Mouse (Mus musculus): ENCODE data around the gene Sec16b.
A peak's percentile ranks its signal among the peaks of the same experiment; 100 is the strongest.

The Sec16b gene

DNA sequence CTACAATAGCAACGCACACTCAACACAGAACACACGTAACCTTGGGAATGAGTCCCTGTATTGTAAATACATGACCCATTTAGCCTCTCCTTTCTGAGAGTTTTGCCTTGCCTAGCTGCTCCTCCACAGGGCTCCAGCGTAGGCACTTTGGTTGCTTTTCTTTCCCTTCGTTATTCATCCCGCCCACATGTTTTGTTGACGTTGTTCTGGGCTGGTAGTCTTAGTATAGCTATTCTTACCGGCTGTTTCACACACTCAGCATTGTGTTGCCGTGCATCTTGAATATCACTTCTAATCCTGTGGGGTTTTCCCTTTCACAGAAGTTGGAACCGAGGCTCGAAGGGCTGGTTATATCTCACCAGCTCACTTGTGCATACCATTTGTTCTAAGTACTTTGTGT, 49.2 kb downstream of the Sec16b start:
- peaks cover 22% of the 10 kb centered on the region for H3K27me3 ChIP-seq (ENCODE audit: insufficient read depth, low read length)
- H3K36me3 ChIP-seq (ENCODE audit: insufficient read depth, low read length), result no peaks in the 10 kb centered on the region
- TF ChIP-seq CTCF (conservative IDR thresholded peaks at IDR 0.05; ENCODE audit: low read length), result no peak
- H3K9me3 ChIP-seq (ENCODE audit: low read length), result peaks cover 20% of the 10 kb centered on the region
- H3K4me1 ChIP-seq (replicated peaks; ENCODE audit: low read depth, low read length), result peaks cover 18% of the 10 kb centered on the region
- H3K4me3 ChIP-seq (replicated peaks; ENCODE audit: low read length), result no peak overlapping the region

DNA sequence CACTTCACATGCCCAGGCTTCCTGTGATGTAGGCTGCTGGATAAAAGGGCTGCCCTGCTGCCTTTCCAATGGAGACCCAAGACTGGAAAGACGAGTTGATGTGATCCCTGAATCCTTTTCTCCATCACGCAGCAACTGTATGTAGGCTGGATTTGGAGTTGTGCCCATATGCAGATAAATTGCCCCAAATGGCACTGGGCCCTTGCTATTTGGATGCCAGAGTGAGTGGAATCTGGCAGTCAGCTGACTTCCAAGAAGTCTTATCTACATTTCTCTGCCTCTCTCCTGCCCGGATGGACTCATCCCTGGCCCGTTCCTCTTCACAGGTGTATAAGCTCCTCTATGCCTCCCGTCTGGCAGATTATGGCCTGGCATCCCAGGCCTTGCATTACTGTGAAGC, 49.9 kb downstream of the Sec16b start:
- TF ChIP-seq CTCF (conservative IDR thresholded peaks at IDR 0.05; ENCODE audit: low read length) (no peak), POU5F1 (IDR thresholded peaks at IDR 0.05; ENCODE audit: borderline replicate concordance, low read length) (no peak), NANOG (IDR thresholded peaks at IDR 0.05; ENCODE audit: borderline replicate concordance, low read length) (no peak)
- no peak overlapping the region for H3K4me3 ChIP-seq (replicated peaks; ENCODE audit: low read length)
- H3K27me3 ChIP-seq (ENCODE audit: insufficient read depth, low read length), result peaks cover 22% of the 10 kb centered on the region
- peaks cover 18% of the 10 kb centered on the region for H3K4me1 ChIP-seq (replicated peaks; ENCODE audit: low read depth, low read length)
- H3K9me3 ChIP-seq (ENCODE audit: low read length), result peaks cover 16% of the 10 kb centered on the region
- H3K36me3 ChIP-seq (ENCODE audit: insufficient read depth, low read length), result no peaks in the 10 kb centered on the region

DNA sequence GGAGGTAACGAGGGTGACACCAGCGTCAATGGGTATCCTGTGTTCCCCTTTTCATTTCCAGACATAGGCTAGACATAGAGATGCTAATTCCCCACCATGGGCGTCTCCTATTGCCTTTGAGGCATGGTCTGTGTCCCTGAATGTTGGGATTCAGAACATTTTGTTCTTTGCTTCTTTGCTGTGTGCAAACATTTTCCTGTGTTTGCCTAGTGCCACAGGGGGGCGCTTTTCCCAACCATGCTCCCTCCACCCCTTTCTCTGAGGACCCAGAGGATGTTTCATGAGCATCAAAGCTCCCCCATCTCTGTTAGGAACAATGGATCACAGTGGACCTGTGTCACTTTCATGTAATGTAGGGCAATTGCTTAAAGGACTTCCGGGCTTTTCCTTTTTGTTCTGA, 51.6 kb downstream of the Sec16b start:
- Histone ChIP-seq H3K4me1 (replicated peaks; ENCODE audit: low read depth, low read length) (peaks cover 18% of the 10 kb centered on the region), H3K36me3 (ENCODE audit: insufficient read depth, low read length) (no peaks in the 10 kb centered on the region), H3K27me3 (ENCODE audit: insufficient read depth, low read length) (peaks cover 22% of the 10 kb centered on the region), H3K9me3 (ENCODE audit: low read length) (no peaks in the 10 kb centered on the region; the same call in 1 of the 2 replicates), H3K4me3 (replicated peaks; ENCODE audit: low read length) (no peak overlapping the region)
- TF ChIP-seq NANOG (IDR thresholded peaks at IDR 0.05; ENCODE audit: borderline replicate concordance, low read length) (no peak), CTCF (conservative IDR thresholded peaks at IDR 0.05; ENCODE audit: low read length) (peak; percentile 69), POU5F1 (IDR thresholded peaks at IDR 0.05; ENCODE audit: borderline replicate concordance, low read length) (no peak)

DNA sequence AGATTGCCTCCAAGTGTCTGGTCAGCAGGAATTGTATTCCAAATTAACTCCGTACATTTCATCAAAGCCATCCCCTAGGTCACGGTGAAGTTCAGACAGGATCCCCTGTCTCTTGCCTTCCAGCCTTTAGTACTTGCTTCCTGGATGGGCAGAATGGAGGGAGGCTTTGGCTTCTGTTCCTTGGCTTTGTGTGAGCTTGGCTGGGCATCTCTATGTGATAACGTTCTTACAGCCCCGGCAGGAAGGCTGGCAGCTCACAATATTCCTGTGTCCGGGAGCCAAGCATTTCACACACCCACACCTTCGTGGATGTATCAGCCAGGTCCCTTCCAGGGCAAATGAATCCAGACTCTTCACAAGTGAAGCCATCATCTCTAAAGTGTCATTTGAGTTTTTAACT, 53.5 kb downstream of the Sec16b start:
- TF ChIP-seq POU5F1 (IDR thresholded peaks at IDR 0.05; ENCODE audit: borderline replicate concordance, low read length) (no peak), CTCF (conservative IDR thresholded peaks at IDR 0.05; ENCODE audit: low read length) (no peak), NANOG (IDR thresholded peaks at IDR 0.05; ENCODE audit: borderline replicate concordance, low read length) (no peak)
- peaks cover 26% of the 10 kb centered on the region for H3K27me3 ChIP-seq (ENCODE audit: insufficient read depth, low read length)
- H3K4me3 ChIP-seq (replicated peaks; ENCODE audit: low read length), result no peak overlapping the region
- H3K4me1 ChIP-seq (replicated peaks; ENCODE audit: low read depth, low read length), result peaks cover 11% of the 10 kb centered on the region
- H3K9me3 ChIP-seq (ENCODE audit: low read length), result no peaks in the 10 kb centered on the region
- H3K36me3 ChIP-seq (ENCODE audit: insufficient read depth, low read length), result no peaks in the 10 kb centered on the region

DNA sequence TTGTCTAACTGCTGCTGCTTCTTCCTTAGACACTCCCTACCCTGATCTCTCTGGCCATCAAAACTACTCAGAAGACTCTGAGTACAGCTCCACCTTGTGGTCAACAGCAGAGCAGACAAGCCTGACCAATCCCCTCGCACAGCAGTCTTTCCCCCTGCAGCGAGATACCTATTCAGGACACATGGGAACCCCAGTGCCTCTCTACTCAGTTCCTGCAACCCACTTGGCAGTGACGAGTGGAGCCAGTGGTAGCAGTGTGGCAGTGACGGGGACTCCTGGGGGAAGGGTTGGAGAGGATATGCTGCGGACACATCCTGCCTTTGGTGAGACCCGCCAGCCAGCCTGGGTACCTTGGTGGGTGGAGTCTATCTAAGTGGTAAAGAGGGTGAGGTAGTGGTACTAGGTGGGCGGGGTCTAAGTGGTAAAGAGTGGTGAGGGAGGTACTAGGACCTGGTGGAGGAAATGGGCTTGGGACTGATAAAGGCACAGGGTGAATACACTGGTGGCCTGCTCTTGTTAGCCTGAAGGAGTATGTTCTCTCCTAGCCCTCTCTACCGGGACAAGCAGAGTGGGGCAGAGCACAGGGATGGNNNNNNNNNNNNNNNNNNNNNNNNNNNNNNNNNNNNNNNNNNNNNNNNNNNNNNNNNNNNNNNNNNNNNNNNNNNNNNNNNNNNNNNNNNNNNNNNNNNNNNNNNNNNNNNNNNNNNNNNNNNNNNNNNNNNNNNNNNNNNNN, 54.3 kb downstream of the Sec16b start:
- Histone ChIP-seq H3K4me3 (replicated peaks; ENCODE audit: low read length) (peak overlapping the region; percentile 74), H3K4me1 (replicated peaks; ENCODE audit: low read depth, low read length) (peaks cover 7% of the 10 kb centered on the region), H3K36me3 (ENCODE audit: insufficient read depth, low read length) (no peaks in the 10 kb centered on the region), H3K27me3 (ENCODE audit: insufficient read depth, low read length) (peaks cover 23% of the 10 kb centered on the region), H3K9me3 (ENCODE audit: low read length) (no peaks in the 10 kb centered on the region)
- TF ChIP-seq NANOG (IDR thresholded peaks at IDR 0.05; ENCODE audit: borderline replicate concordance, low read length), result no peak; the same call in 1 of the 2 replicates
- TF ChIP-seq CTCF (conservative IDR thresholded peaks at IDR 0.05; ENCODE audit: low read length), result peak; percentile 81

DNA sequence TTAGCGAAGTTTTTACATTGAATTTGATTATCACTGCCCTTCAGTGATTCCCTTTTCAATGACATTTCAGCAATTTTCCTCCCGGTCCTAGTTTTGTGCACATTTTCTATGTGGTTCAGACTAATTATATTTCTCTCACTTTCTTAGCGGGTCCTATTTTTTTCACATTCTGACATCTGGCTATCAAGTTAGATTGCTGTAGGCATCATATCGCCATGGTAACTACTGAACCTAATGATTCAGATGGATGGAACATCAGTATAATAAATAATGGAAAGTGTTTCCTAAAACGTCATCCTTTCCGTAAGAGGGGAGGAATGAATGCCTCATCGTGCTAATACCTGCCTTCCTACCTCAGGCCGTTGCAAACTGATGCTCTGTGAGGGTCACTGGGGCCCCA, 61.3 kb downstream of the Sec16b start:
- H3K4me1 ChIP-seq (replicated peaks; ENCODE audit: low read depth, low read length), result no peaks in the 10 kb centered on the region
- H3K9me3 ChIP-seq (ENCODE audit: low read length), result no peaks in the 10 kb centered on the region
- no peaks in the 10 kb centered on the region for H3K36me3 ChIP-seq (ENCODE audit: insufficient read depth, low read length)
- TF ChIP-seq NANOG (IDR thresholded peaks at IDR 0.05; ENCODE audit: borderline replicate concordance, low read length) (no peak), POU5F1 (IDR thresholded peaks at IDR 0.05; ENCODE audit: borderline replicate concordance, low read length) (no peak), CTCF (conservative IDR thresholded peaks at IDR 0.05; ENCODE audit: low read length) (no peak)
- peaks cover 13% of the 10 kb centered on the region for H3K27me3 ChIP-seq (ENCODE audit: insufficient read depth, low read length)
- H3K4me3 ChIP-seq (replicated peaks; ENCODE audit: low read length), result no peak overlapping the region

DNA sequence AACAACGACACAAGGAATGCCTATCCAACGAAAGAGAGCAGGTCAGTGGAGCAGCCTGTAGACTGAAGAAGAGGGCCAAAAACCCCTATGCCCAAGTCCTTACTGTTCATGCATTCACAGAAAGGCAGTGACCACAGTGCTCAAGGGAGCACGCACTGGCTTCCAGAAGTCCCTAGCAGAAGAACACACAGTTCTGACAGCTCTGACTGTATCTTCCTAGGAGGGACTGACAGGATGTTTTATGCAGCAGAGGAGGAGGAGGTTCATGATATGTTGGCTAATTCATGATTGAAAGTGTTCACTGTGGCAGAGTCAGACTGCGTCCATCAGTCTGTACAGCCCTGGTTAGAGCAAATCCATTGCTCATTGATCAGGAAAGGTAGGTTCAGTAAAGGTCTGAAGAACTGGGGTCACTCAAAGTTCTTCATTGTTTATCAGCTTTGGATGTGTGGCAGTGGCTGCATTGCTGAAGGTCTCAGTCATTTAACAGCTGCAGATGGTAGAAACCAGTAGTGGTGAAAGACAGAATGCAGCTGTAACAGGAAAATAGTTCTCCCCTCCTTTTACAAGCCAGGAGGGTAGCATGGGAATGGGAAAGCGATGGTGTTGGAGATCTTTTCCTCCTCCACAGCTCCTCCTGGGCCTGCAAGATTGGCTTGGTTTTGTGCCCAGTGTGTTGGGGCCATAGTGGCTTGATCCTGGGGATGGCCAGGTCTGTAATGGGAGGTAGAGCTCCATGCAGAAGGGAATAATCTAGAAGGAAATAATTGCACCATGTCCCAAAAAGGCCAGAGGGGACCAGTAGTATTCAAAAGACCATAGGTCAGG, 62.9 kb downstream of the Sec16b start:
- H3K4me3 ChIP-seq (replicated peaks; ENCODE audit: low read length), result no peak overlapping the region
- no peaks in the 10 kb centered on the region for H3K4me1 ChIP-seq (replicated peaks; ENCODE audit: low read depth, low read length)
- no peak for TF ChIP-seq CTCF (conservative IDR thresholded peaks at IDR 0.05; ENCODE audit: low read length)
- TF ChIP-seq NANOG (IDR thresholded peaks at IDR 0.05; ENCODE audit: borderline replicate concordance, low read length), result no peak
- no peak for TF ChIP-seq POU5F1 (IDR thresholded peaks at IDR 0.05; ENCODE audit: borderline replicate concordance, low read length)
- no peaks in the 10 kb centered on the region for H3K36me3 ChIP-seq (ENCODE audit: insufficient read depth, low read length)
- peaks cover 9% of the 10 kb centered on the region for H3K27me3 ChIP-seq (ENCODE audit: insufficient read depth, low read length)
- no peaks in the 10 kb centered on the region for H3K9me3 ChIP-seq (ENCODE audit: low read length)

DNA sequence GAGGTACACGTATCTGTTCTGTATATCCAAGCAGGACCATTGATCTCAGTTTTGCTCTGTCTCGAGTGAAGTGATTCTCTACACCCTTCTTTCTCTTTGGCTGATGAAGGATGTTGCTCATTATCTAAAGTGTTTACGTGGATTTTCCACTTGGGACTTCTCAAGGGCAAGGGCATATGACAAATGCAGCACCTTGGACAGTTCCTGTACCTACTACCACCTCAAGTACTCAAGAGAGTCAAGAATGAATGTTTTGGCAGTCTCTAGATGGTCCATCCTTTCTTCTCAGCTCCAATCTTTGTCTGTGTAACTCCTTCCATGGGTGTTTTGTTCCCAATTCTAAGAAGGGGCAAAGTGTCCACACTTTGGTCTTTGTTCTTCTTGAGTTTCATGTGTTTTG, 68.8 kb downstream of the Sec16b start:
- TF ChIP-seq CTCF (conservative IDR thresholded peaks at IDR 0.05; ENCODE audit: low read length) (no peak), POU5F1 (IDR thresholded peaks at IDR 0.05; ENCODE audit: borderline replicate concordance, low read length) (no peak), NANOG (IDR thresholded peaks at IDR 0.05; ENCODE audit: borderline replicate concordance, low read length) (no peak)
- Histone ChIP-seq H3K9me3 (ENCODE audit: low read length) (no peaks in the 10 kb centered on the region), H3K27me3 (ENCODE audit: insufficient read depth, low read length) (no peaks in the 10 kb centered on the region), H3K4me1 (replicated peaks; ENCODE audit: low read depth, low read length) (no peaks in the 10 kb centered on the region), H3K36me3 (ENCODE audit: insufficient read depth, low read length) (no peaks in the 10 kb centered on the region), H3K4me3 (replicated peaks; ENCODE audit: low read length) (no peak overlapping the region)

All from E14TG2a.4 (cell line).